Mouse (Mus musculus) kidney, postnatal 4 days (tissue): Measurements from ENCODE around the gene Ptpn13.

Source experiments
- DNase-seq, 2 experiments: peaks; one replicate each; pipeline ENCODE4 v3.0.0; 2021; ENCODE audit warnings: mixed read lengths in 2 of 2

The Ptpn13 gene

GRCm38 (mm10) chr5:103460903-103461302 is 35.9 kb downstream of the Ptpn13 start:
- DNase-seq, result no peak

- no peak for DNase-seq
Observed at GRCm38 (mm10) chr5:103463661-103464219, 38.7 kb downstream of the Ptpn13 start.

DNA sequence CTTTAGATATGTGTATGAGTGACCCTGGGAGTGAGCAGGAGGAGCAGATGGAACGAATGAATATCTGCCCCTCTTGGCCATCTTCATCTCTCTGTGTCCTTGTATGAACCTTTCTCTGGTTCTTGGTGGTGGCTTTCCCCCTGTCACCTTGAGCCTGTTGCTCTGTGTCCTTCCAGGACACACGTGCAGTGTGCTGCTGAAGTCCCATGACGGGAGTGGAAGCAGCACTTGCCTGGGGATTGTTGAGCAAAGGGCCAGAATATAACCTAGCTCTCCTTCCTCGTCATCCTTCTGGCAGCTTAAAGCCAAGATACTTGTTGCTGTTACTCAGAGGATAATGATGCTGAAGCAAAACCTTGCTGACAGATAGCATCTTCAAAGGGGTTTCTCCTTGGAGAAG is 39.3 kb downstream of the Ptpn13 start:
- DNase-seq, result no peak

GRCm38 (mm10) chr5:103464771-103465170 is 39.8 kb downstream of the Ptpn13 start:
- DNase-seq, result no peak

DNA sequence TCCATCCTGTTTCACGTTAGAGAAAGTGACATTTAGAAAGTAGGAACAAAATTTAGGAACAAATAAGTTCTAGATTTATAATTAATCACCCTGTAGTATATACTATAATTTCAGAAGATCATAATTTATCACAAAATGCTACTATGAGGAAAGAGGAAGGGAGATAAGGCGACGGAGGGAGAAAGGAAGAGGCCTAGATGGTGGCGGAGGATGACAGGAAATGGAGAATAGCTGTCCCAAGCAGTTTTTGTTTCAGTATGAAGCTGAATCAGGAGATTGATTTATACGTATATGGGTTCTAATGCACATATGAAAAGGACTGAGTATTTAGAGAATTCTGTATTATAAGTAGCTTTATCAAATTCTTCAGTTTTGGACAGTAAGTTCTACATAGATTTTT is 47.7 kb downstream of the Ptpn13 start:
- DNase-seq, result no peak

- no peak for DNase-seq
Observed at GRCm38 (mm10) chr5:103473467-103474096, 48.6 kb downstream of the Ptpn13 start.

- DNase-seq, result no peak
Observed at GRCm38 (mm10) chr5:103474259-103474658, 49.3 kb downstream of the Ptpn13 start.

- no peak for DNase-seq
Observed at GRCm38 (mm10) chr5:103475503-103475902, 50.5 kb downstream of the Ptpn13 start.

- DNase-seq, result no peak
Observed at GRCm38 (mm10) chr5:103479503-103479902, 54.5 kb downstream of the Ptpn13 start.

GRCm38 (mm10) chr5:103481222-103481621 is 56.2 kb downstream of the Ptpn13 start:
- no peak for DNase-seq

DNA sequence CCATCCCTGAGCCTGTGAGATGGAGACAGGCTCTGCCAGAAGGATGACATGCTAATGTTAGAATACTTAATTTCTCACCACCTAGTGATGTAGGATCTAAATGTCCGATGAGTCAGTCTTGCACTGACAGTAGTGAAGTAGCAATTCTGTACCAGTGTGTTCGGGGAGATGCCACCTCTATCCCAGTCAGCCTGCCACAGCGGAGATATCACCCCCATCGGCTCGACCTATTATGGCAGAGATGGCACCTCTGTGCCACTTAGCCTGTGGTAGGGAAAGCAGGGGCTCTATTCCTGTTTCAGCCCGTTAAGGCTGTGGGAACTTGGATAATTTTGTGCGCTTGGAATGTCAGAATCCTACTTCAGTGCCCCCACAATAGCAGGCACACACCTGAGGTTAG is 62.0 kb downstream of the Ptpn13 start:
- no peak for DNase-seq

DNA sequence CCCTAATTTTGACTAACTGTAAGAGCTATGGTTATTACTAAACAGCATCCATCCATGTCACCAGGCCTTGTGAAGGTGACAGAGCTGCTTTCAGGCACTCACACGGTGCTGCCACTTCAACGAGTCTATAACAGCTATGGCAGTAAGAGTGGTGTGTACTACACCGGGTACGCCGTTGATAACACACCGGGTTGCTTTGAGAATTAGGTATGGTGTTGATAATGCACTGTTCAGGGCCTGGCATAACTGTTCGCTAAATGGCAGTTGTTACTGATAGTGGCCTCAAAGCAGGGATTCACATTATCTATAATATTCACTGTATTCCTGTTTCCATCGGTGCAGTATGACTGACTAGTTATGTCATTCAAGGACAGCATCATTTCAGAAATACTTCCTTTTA is 66.0 kb downstream of the Ptpn13 start:
- DNase-seq, result no peak

DNA sequence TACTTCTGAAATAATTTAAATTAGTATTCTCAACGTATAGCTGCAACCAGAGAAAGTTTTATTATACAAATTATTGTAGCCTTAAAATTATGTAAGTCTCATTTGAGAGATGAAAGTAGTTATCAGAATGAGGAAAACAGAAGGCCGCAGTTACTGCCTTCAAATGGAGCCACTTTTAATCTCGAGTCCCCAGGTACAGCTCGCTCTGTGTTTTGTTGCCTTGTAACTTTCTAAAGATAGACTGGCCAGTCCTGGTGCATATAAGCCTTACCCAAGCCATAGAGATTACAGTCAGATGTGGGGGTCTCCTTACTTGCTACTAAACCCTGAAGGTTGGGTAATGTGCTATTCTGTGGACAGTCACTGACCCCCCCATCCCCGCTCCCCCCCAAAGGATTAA is 66.8 kb downstream of the Ptpn13 start:
- DNase-seq, result no peak

- DNase-seq, result no peak
Observed at GRCm38 (mm10) chr5:103497061-103497460, 72.1 kb downstream of the Ptpn13 start.

GRCm38 (mm10) chr5:103497480-103497879 is 72.5 kb downstream of the Ptpn13 start:
- no peak for DNase-seq

- DNase-seq, result no peak
Observed at GRCm38 (mm10) chr5:103499305-103499704, 74.3 kb downstream of the Ptpn13 start.

DNA sequence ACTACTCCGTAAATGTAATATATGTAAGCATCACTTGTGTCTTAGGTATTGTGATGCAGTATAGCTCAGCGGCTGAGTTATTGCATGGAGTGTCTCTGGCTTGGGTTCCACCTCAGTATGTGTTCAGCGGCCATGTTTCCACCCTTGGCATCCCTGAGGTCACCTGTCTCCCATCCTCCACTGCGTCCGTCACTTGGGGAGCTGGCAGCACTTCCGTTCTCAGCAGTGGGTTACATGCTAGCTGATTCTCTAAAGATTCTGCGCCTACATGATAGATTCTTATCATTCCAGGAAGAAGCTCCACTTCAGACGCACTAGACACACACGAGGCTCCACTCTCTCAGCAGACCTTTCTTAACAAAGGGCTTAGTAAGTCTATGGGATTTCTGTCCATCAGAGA is 76.1 kb downstream of the Ptpn13 start:
- no peak for DNase-seq

DNA sequence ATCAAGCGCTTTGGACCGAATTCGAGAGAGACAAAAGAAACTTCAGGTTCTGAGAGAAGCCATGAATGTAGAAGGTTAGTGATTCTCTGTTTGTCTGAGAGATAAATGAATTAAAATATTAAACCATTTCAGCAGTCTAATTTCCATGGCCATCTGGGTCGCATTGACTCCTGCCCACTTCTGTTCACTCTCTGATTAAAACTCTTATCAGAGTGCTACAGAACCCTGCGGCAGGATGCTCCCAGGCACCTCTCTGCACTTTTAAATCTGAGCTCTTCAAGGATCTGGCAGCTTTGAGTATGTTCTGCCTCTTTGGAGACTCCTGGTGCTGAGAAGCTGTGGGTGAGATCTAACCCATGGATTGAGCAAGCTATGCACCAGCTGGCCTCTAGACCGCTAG is 76.8 kb downstream of the Ptpn13 start:
- DNase-seq, result no peak

GRCm38 (mm10) chr5:103513162-103513561 is 88.2 kb downstream of the Ptpn13 start:
- DNase-seq, result no peak

- no peak for DNase-seq
Observed at GRCm38 (mm10) chr5:103514441-103514840, 89.4 kb downstream of the Ptpn13 start.

DNA sequence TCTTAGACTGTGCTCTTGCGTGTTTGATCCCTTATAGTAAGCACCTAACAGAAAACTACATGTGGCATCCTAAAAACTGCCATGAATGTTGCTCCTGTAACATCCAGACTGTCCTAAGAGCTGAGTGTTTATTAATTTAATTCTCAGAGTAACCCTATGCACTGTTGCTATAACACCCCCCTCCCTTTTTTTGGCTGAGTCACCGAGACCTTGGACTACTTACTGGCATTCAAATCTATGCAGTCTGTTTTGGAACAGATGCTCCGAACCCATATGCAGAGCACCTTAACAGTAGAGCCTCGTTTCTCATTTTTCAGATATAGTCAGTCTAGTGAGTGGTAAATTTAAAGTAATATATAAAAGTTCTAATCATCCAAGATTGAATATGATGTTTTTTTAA is 90.9 kb downstream of the Ptpn13 start:
- no peak for DNase-seq

DNA sequence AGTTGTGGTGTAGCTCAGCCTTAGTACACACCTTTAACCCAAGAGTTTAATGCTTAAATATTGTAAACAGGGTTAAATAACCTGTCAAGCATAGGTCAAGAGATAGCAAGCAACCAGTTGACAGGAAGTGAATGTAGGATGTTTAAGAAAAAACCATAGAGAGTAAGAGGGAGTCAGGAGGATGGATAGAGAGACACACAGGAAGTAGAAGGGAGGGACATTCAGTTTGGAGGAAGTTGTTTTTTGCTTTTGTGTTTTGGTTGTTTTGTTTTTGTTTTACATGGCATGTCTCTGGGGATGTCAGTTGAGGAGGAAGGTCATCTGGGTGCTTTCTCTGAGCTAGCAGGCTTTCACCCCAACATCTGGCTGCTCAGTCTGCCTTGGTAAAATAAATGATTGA is 91.6 kb downstream of the Ptpn13 start:
- no peak for DNase-seq

- DNase-seq, result no peak
Observed at GRCm38 (mm10) chr5:103517641-103518040, 92.6 kb downstream of the Ptpn13 start.

GRCm38 (mm10) chr5:103518797-103519468 is 93.9 kb downstream of the Ptpn13 start:
- peak; percentile 67 to 79 for DNase-seq

DNA sequence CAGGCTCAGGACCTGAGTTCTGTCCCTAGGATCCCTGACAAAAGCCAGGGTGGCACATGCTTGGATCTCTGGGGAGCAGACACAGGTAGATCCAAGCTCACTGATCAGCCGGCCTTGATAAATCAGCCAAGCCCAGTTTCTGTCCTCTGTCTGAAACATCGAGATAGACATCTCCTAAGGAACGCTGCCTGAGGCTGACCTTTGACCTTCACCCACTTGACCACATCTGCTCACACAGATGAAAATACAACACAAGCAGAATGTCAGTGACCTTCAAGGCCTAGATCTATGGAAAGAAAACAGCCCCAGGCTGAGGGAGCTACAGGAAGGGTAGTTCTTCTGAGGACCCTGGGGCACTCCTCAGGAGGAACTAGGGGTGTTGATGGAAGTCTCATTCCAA is 97.4 kb downstream of the Ptpn13 start:
- no peak for DNase-seq
